Mouse (Mus musculus): ENCODE results near the gene Btg1.

Gene Btg1

GRCm38 (mm10) chr10:96663739-96664430, 47.1 kb downstream of the Btg1 start:
- DNase-seq (ENCODE audit: low read depth, low spot score), result no peak
